Mouse (Mus musculus) E14TG2a.4 (cell line): ENCODE measurements around the gene Hist1h2bj.
A peak's percentile ranks its signal among the peaks of the same experiment; 100 is the strongest.
"Not testable (repeated sequence)": the region's sequence is repeated elsewhere in the genome, so short reads cannot be mapped to it uniquely, and the experiment has no call there.

ENCODE experiments used
- H3K27me3 ChIP-seq: 2 replicates; pipeline ENCODE4 v1.6.1; 2014; ENCODE audit warnings: low read length, control low read depth; ENCODE audit not compliant: insufficient read depth
- H3K36me3 ChIP-seq: 2 replicates; pipeline ENCODE4 v1.6.1; 2014; ENCODE audit warnings: low read length, control low read depth; ENCODE audit not compliant: insufficient read depth
- H3K4me1 ChIP-seq: replicated peaks from 2 replicates; pipeline ENCODE4 v1.6.1; 2014; ENCODE audit warnings: low read depth, low read length, control low read depth
- H3K4me3 ChIP-seq: replicated peaks from 2 replicates; pipeline ENCODE4 v1.5.1; 2014; ENCODE audit warnings: mild to moderate bottlenecking, low read length
- H3K9me3 ChIP-seq: 2 replicates; pipeline ENCODE4 v1.6.1; 2014; ENCODE audit warnings: low read length, control low read depth
- CTCF ChIP-seq: conservative IDR thresholded peaks from 2 replicates; pipeline ENCODE4 v1.5.1; 2014; ENCODE audit warnings: low read length
- NANOG ChIP-seq: IDR thresholded peaks from 2 replicates; pipeline ENCODE4 v1.6.1; 2014; ENCODE audit warnings: borderline replicate concordance, low read length, mixed read lengths
- POU5F1 ChIP-seq: IDR thresholded peaks from 2 replicates; pipeline ENCODE4 v1.6.1; 2014; ENCODE audit warnings: low read length, borderline replicate concordance

The Hist1h2bj gene

DNA sequence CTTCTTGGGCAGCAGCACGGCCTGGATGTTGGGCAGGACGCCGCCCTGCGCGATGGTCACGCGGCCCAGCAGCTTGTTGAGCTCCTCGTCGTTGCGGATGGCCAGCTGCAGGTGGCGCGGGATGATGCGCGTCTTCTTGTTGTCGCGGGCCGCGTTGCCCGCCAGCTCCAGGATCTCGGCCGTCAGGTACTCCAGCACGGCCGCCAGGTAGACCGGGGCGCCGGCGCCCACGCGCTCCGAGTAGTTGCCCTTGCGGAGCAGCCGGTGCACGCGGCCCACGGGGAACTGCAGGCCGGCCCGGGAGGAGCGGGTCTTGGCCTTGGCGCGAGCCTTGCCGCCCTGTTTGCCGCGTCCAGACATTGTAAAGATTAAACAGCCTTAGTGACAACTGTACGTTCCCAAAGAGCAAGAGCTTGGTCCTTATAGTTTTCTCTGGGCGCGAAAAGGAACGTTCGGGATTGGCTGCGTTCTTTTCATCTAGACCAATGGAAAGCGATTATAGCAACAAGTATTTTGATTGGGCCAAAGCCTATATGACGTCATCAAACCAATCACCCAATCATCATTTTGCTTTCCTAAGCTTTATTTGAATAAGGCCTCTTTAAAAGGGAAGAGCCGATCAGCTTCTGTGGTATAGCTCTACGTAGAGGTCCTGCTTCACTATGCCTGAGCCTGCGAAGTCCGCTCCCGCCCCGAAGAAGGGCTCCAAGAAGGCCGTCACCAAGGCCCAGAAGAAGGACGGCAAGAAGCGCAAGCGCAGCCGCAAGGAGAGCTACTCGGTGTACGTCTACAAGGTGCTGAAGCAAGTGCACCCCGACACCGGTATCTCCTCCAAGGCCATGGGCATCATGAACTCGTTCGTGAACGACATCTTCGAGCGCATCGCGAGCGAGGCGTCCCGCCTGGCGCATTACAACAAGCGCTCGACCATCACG, at the start of gene Hist1h2bj, which contains the start of gene Hist1h2ag:
Hist1h2bj (plus strand) TSS at position 647 of the 935 bp plus-strand sequence.
Hist1h2ag (minus strand) TSS at position 377 of the 935 bp plus-strand sequence.
- H3K9me3 ChIP-seq, H3K27me3 ChIP-seq, H3K36me3 ChIP-seq: not testable (repeated sequence)
- peak within 1 kb of the TSS; percentile 80 for H3K4me3 ChIP-seq
- peaks cover 44% of the 10 kb centered on the region for H3K4me1 ChIP-seq

- H3K4me1 ChIP-seq = peaks cover 52% of the 10 kb centered on the region
- H3K9me3 ChIP-seq = peaks cover 6% of the 10 kb centered on the region; the same call in 1 of the 2 replicates
- TF ChIP-seq POU5F1 (no peak), NANOG (no peak), CTCF (no peak)
- no peaks in the 10 kb centered on the region for H3K36me3 ChIP-seq
- H3K27me3 ChIP-seq = peaks cover 38% of the 10 kb centered on the region
- H3K4me3 ChIP-seq = peak overlapping the region; percentile 78
Measured at GRCm38 (mm10) chr13:21993957-21994738, 48.9 kb upstream of the Hist1h2bj start.

- Histone ChIP-seq H3K9me3 (peaks cover 6% of the 10 kb centered on the region; the same call in 1 of the 2 replicates), H3K36me3 (no peaks in the 10 kb centered on the region), H3K27me3 (peaks cover 45% of the 10 kb centered on the region), H3K4me1 (peaks cover 52% of the 10 kb centered on the region), H3K4me3 (peak overlapping the region; percentile 78)
- TF ChIP-seq NANOG = no peak
- TF ChIP-seq POU5F1 = no peak
- TF ChIP-seq CTCF = no peak
Measured at GRCm38 (mm10) chr13:21994896-21995295, 48.1 kb upstream of the Hist1h2bj start.

DNA sequence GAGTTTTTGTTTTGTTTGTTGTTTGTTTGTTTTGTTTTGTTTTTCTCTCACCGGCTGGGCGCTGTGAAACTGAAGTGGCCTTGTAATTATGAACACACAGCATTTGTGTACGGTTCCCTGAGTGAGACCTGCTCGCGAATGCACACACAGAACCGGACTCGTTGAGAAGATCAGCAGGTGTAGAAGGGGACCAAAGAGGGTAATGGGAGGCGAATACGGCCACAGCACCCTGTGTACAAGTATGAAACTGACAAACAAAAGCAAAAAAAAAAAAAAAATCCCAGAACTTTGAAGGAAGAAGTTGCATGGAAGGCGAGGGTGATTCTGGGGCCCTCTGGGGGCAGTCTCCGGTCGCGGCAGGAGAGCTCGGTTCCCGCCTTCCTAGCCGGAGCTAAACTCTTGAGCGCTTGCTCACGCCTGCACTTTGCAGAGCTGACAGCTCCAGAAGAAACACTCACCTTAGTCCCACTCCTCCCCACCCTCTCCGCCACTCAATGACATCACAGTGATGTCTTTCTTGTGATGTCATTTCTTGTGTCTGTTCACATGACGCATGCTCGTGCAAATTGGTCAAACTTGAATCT, 47.6 kb upstream of the Hist1h2bj start:
- Histone ChIP-seq H3K27me3 (peaks cover 49% of the 10 kb centered on the region), H3K4me1 (peaks cover 52% of the 10 kb centered on the region), H3K36me3 (no peaks in the 10 kb centered on the region), H3K9me3 (peaks cover 6% of the 10 kb centered on the region; the same call in 1 of the 2 replicates), H3K4me3 (peak overlapping the region; percentile 78)
- TF ChIP-seq CTCF (no peak), POU5F1 (no peak), NANOG (no peak)

DNA sequence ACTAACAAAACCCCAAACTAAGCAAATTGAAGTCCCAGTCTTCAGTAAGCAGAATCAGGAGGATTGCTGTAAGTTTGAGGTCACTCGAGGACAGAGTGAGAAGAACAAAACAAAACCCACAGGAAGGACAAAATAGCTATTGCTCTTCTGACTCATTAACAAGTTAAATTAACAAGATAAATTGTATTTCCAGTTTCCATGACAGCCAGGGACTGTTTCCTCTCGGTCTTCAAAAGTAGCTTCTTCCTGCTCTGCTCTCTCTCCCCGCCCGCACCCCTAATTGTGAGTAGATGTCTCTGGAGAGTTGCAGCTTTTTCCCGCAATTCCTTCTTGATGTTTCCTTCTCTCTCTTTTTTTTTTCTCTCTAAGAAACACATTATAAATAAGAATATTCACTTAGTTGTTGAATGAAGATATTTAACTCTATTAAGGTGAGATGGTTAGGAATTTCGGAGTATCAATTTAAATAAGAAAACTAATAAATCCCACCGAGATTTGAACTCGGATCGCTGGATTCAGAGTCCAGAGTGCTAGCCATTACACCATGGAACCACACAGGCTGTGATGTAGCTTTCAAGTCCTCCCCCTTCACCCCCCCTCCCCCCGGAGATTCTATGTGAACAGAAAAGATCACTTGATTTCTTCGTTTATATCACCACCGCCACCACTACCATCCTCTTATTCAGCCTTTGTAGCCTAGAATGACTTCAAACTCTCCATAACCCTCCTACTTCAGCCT, 46.7 kb upstream of the Hist1h2bj start:
- peaks cover 1% of the 10 kb centered on the region; the same call in 1 of the 2 replicates for H3K9me3 ChIP-seq
- peak overlapping the region; percentile 78 for H3K4me3 ChIP-seq
- TF ChIP-seq NANOG = no peak
- TF ChIP-seq POU5F1 = no peak
- no peak for TF ChIP-seq CTCF
- no peaks in the 10 kb centered on the region for H3K36me3 ChIP-seq
- H3K4me1 ChIP-seq = peaks cover 55% of the 10 kb centered on the region
- peaks cover 57% of the 10 kb centered on the region for H3K27me3 ChIP-seq

- no peaks in the 10 kb centered on the region for H3K36me3 ChIP-seq
- peaks cover 62% of the 10 kb centered on the region for H3K27me3 ChIP-seq
- no peaks in the 10 kb centered on the region for H3K9me3 ChIP-seq
- peak overlapping the region; percentile 78 for H3K4me3 ChIP-seq
- TF ChIP-seq POU5F1 (no peak), NANOG (no peak), CTCF (no peak)
- peaks cover 59% of the 10 kb centered on the region for H3K4me1 ChIP-seq
Measured at GRCm38 (mm10) chr13:21996840-21997185, 46.2 kb upstream of the Hist1h2bj start.

- TF ChIP-seq NANOG (no peak), CTCF (no peak), POU5F1 (no peak)
- H3K9me3 ChIP-seq = no peaks in the 10 kb centered on the region
- H3K4me1 ChIP-seq = peaks cover 60% of the 10 kb centered on the region
- H3K36me3 ChIP-seq = no peaks in the 10 kb centered on the region
- H3K4me3 ChIP-seq = peak overlapping the region; percentile 78
- H3K27me3 ChIP-seq = peaks cover 67% of the 10 kb centered on the region
Measured at GRCm38 (mm10) chr13:21997201-21997820, 45.7 kb upstream of the Hist1h2bj start.

- Histone ChIP-seq H3K4me1 (peaks cover 55% of the 10 kb centered on the region), H3K4me3 (peak overlapping the region; percentile 78), H3K27me3 (peaks cover 72% of the 10 kb centered on the region), H3K9me3 (no peaks in the 10 kb centered on the region), H3K36me3 (no peaks in the 10 kb centered on the region)
- TF ChIP-seq CTCF (no peak), NANOG (peak; percentile 89)
Measured at GRCm38 (mm10) chr13:21997821-21998220, 45.2 kb upstream of the Hist1h2bj start.
